Mouse (Mus musculus) midbrain, embryonic 12.5 days (tissue): Measurements from ENCODE around the gene Adgrf5. TPM values are rescaled to one million over a fixed set of nuclear protein-coding genes. Genes with fewer than 3 reads are reported as not detected.

Experiments used
- ATAC-seq: fragments of 200-750 bp; cut with Nextera tagmentation; 2 replicates; pipeline ENCODE4 v1.8.0; 2017; ENCODE audit warnings: low read depth, moderate TSS enrichment, moderate library complexity; ENCODE audit not compliant: low FRiP score
- H3K27ac ChIP-seq: fragments of 300-500 bp; sonication (generic); replicated peaks from 2 replicates; pipeline ENCODE4 v1.5.1; 2016; ENCODE audit warnings: mild to moderate bottlenecking
- H3K27me3 ChIP-seq: fragments of 300-500 bp; sonication (generic); 2 replicates; pipeline ENCODE4 v1.6.1; 2016; ENCODE audit warnings: mild to moderate bottlenecking
- H3K36me3 ChIP-seq: fragments of 300-500 bp; sonication (generic); 2 replicates; pipeline ENCODE4 v1.6.1; 2016
- H3K4me1 ChIP-seq: fragments of 300-500 bp; sonication (generic); 2 replicates; pipeline ENCODE4 v1.6.1; 2016
- H3K4me2 ChIP-seq: fragments of 300-500 bp; sonication (generic); replicated peaks from 2 replicates; pipeline ENCODE4 v1.6.1; 2016; ENCODE audit warnings: mild to moderate bottlenecking, moderate library complexity
- H3K4me3 ChIP-seq: fragments of 300-500 bp; sonication (generic); 2 replicates; pipeline ENCODE4 v1.5.1; 2016; ENCODE audit warnings: mild to moderate bottlenecking
- H3K9ac ChIP-seq: fragments of 300-500 bp; sonication (generic); replicated peaks from 2 replicates; pipeline ENCODE4 v1.6.1; 2016; ENCODE audit warnings: mild to moderate bottlenecking, moderate library complexity
- H3K9me3 ChIP-seq: fragments of 300-500 bp; sonication (generic); 2 replicates; pipeline ENCODE4 v1.6.1; 2016; ENCODE audit warnings: mild to moderate bottlenecking
- WGBS: fragments of 180-500 bp; shearing (Covaris S2); methylation state at CpG from one replicate; pipeline ENCODE4 v1.1.7; 2016; 5-methylcytosine and 5-hydroxymethylcytosine counted together
- polyA plus RNA-seq: library from polyadenylated mRNA; unstranded; fragments of >200 nt; fragmentation: Nextera tagmentation; extraction: Ambion mirVana; gene quantifications from 2 replicates; pipeline ENCODE4 v1.2.1, GENCODE M21; 2016

Gene Adgrf5
- polyA plus RNA-seq, 1 experiment from 2014 or later, result 10.6 TPM

GRCm38 (mm10) chr17:43387171-43387570 lies 26.9 kb downstream of the Adgrf5 start:
- ATAC-seq, result no peak
- no peak overlapping the region for H3K27ac ChIP-seq

GRCm38 (mm10) chr17:43389256-43389655 lies 29.0 kb downstream of the Adgrf5 start:
- no peaks in the 10 kb centered on the region for H3K36me3 ChIP-seq
- no peak for ATAC-seq
- H3K27ac ChIP-seq, result no peak overlapping the region
- H3K4me3 ChIP-seq, result no peak overlapping the region
- no peaks in the 10 kb centered on the region for H3K4me1 ChIP-seq
- no peak overlapping the region for H3K4me2 ChIP-seq
- H3K9me3 ChIP-seq, result no peaks in the 10 kb centered on the region
- 88% methylated on average over 11 of the region's 11 CpGs for WGBS
- H3K27me3 ChIP-seq, result no peaks in the 10 kb centered on the region
- no peak overlapping the region for H3K9ac ChIP-seq

More at GRCm38 (mm10) chr17:43387171-43387570, 26.9 kb downstream of the Adgrf5 start:
- 71% methylated on average over 3 of the region's 3 CpGs for WGBS
- H3K9me3 ChIP-seq, result no peaks in the 10 kb centered on the region
- no peaks in the 10 kb centered on the region for H3K4me1 ChIP-seq
- no peak overlapping the region for H3K4me2 ChIP-seq
- H3K9ac ChIP-seq, result no peak overlapping the region
- H3K4me3 ChIP-seq, result no peak overlapping the region
- H3K36me3 ChIP-seq, result no peaks in the 10 kb centered on the region
- H3K27me3 ChIP-seq, result no peaks in the 10 kb centered on the region

GRCm38 (mm10) chr17:43392191-43392590 lies 31.9 kb downstream of the Adgrf5 start:
- Histone ChIP-seq H3K9ac (no peak overlapping the region), H3K4me3 (no peak overlapping the region), H3K36me3 (no peaks in the 10 kb centered on the region), H3K4me1 (no peaks in the 10 kb centered on the region), H3K4me2 (no peak overlapping the region), H3K27me3 (no peaks in the 10 kb centered on the region), H3K9me3 (no peaks in the 10 kb centered on the region), H3K27ac (no peak overlapping the region)
- 80% methylated on average over 9 of the region's 9 CpGs for WGBS
- ATAC-seq, result no peak

GRCm38 (mm10) chr17:43393669-43394068 lies 33.4 kb downstream of the Adgrf5 start:
- Histone ChIP-seq H3K9ac (no peak overlapping the region), H3K27me3 (no peaks in the 10 kb centered on the region), H3K4me2 (no peak overlapping the region), H3K4me3 (no peak overlapping the region), H3K27ac (no peak overlapping the region), H3K4me1 (no peaks in the 10 kb centered on the region), H3K9me3 (no peaks in the 10 kb centered on the region), H3K36me3 (no peaks in the 10 kb centered on the region)
- WGBS, result 39% methylated on average over 8 of the region's 8 CpGs
- ATAC-seq, result no peak

- Histone ChIP-seq H3K27ac (no peak overlapping the region), H3K9me3 (no peaks in the 10 kb centered on the region), H3K4me3 (no peak overlapping the region), H3K4me1 (peaks cover 3% of the 10 kb centered on the region; the same call in 1 of the 2 replicates), H3K36me3 (no peaks in the 10 kb centered on the region), H3K9ac (no peak overlapping the region), H3K4me2 (no peak overlapping the region), H3K27me3 (no peaks in the 10 kb centered on the region)
- 80% methylated on average over 12 of the region's 12 CpGs for WGBS
- ATAC-seq, result no peak
These were observed 35.4 kb downstream of the Adgrf5 start for GRCm38 (mm10) chr17:43395400-43396258.

- Histone ChIP-seq H3K36me3 (no peaks in the 10 kb centered on the region), H3K4me1 (peaks cover 3% of the 10 kb centered on the region; the same call in 1 of the 2 replicates), H3K27me3 (no peaks in the 10 kb centered on the region), H3K27ac (no peak overlapping the region), H3K9me3 (no peaks in the 10 kb centered on the region), H3K4me2 (no peak overlapping the region), H3K4me3 (no peak overlapping the region), H3K9ac (no peak overlapping the region)
- ATAC-seq, result no peak
- 65% methylated on average over 7 of the region's 7 CpGs for WGBS
These were observed 38.4 kb downstream of the Adgrf5 start for GRCm38 (mm10) chr17:43398612-43399011.

- Histone ChIP-seq H3K4me2 (no peak overlapping the region), H3K9ac (no peak overlapping the region), H3K4me3 (no peak overlapping the region), H3K9me3 (no peaks in the 10 kb centered on the region), H3K36me3 (no peaks in the 10 kb centered on the region), H3K27ac (no peak overlapping the region), H3K27me3 (no peaks in the 10 kb centered on the region), H3K4me1 (peaks cover 3% of the 10 kb centered on the region; the same call in 1 of the 2 replicates)
- 35% methylated on average over 3 of the region's 3 CpGs for WGBS
- ATAC-seq, result no peak
These were observed 38.9 kb downstream of the Adgrf5 start for GRCm38 (mm10) chr17:43399151-43399550.

GRCm38 (mm10) chr17:43400483-43400882 lies 40.2 kb downstream of the Adgrf5 start:
- Histone ChIP-seq H3K4me1 (peaks cover 3% of the 10 kb centered on the region; the same call in 1 of the 2 replicates), H3K9ac (no peak overlapping the region), H3K36me3 (no peaks in the 10 kb centered on the region), H3K27ac (no peak overlapping the region), H3K9me3 (no peaks in the 10 kb centered on the region), H3K4me2 (no peak overlapping the region), H3K4me3 (no peak overlapping the region), H3K27me3 (no peaks in the 10 kb centered on the region)
- ATAC-seq, result no peak
- 69% methylated on average over 10 of the region's 10 CpGs for WGBS

- ATAC-seq, result no peak
- Histone ChIP-seq H3K9ac (no peak overlapping the region), H3K36me3 (no peaks in the 10 kb centered on the region), H3K4me3 (no peak overlapping the region), H3K9me3 (no peaks in the 10 kb centered on the region), H3K27ac (no peak overlapping the region), H3K27me3 (no peaks in the 10 kb centered on the region), H3K4me1 (peaks cover 3% of the 10 kb centered on the region; the same call in 1 of the 2 replicates), H3K4me2 (no peak overlapping the region)
- 62% methylated on average over 6 of the region's 6 CpGs for WGBS
These were observed 43.6 kb downstream of the Adgrf5 start for GRCm38 (mm10) chr17:43403851-43404250.

GRCm38 (mm10) chr17:43404408-43404807 lies 44.2 kb downstream of the Adgrf5 start:
- no peaks in the 10 kb centered on the region for H3K9me3 ChIP-seq
- no peaks in the 10 kb centered on the region for H3K36me3 ChIP-seq
- WGBS, result 83% methylated on average over 5 of the region's 5 CpGs
- H3K27ac ChIP-seq, result no peak overlapping the region
- H3K4me1 ChIP-seq, result no peaks in the 10 kb centered on the region
- no peak overlapping the region for H3K9ac ChIP-seq
- H3K4me3 ChIP-seq, result no peak overlapping the region
- no peaks in the 10 kb centered on the region for H3K27me3 ChIP-seq
- no peak for ATAC-seq
- no peak overlapping the region for H3K4me2 ChIP-seq

GRCm38 (mm10) chr17:43406321-43406720 lies 46.1 kb downstream of the Adgrf5 start:
- no peak overlapping the region for H3K4me3 ChIP-seq
- no peak overlapping the region for H3K27ac ChIP-seq
- no peaks in the 10 kb centered on the region for H3K36me3 ChIP-seq
- H3K4me2 ChIP-seq, result no peak overlapping the region
- no peaks in the 10 kb centered on the region for H3K9me3 ChIP-seq
- ATAC-seq, result no peak
- H3K27me3 ChIP-seq, result no peaks in the 10 kb centered on the region
- H3K9ac ChIP-seq, result no peak overlapping the region
- no peaks in the 10 kb centered on the region for H3K4me1 ChIP-seq
- WGBS, result 91% methylated on average over 3 of the region's 3 CpGs

- 91% methylated on average over 7 of the region's 7 CpGs for WGBS
- ATAC-seq, result no peak
- H3K27ac ChIP-seq, result no peak overlapping the region
- no peak overlapping the region for H3K4me3 ChIP-seq
- H3K9ac ChIP-seq, result no peak overlapping the region
- no peaks in the 10 kb centered on the region for H3K36me3 ChIP-seq
- H3K27me3 ChIP-seq, result no peaks in the 10 kb centered on the region
- no peak overlapping the region for H3K4me2 ChIP-seq
- H3K9me3 ChIP-seq, result no peaks in the 10 kb centered on the region
- no peaks in the 10 kb centered on the region for H3K4me1 ChIP-seq
These were observed 47.3 kb downstream of the Adgrf5 start for GRCm38 (mm10) chr17:43407548-43407947.
